Mouse (Mus musculus) intestine, postnatal 0 days (tissue): ENCODE measurements at regions not wholly inside any gene's neighbourhood (a gene's known extent, or its start where the extent isn't known, plus 50 kb on each side); places are given as distances from the start of the nearest gene placed in this dataset.
A peak's percentile ranks its signal among the peaks of the same experiment; 100 is the strongest.

Experiments used
- ATAC-seq: fragments of 200-750 bp; cut with Nextera tagmentation; 2 replicates; pipeline ENCODE4 v1.8.0; 2017; ENCODE audit warnings: mild to moderate bottlenecking, moderate TSS enrichment, moderate library complexity
- H3K27ac ChIP-seq: fragments of 300-500 bp; sonication (generic); 2 replicates; pipeline ENCODE4 v1.5.1; 2014; ENCODE audit warnings: mild to moderate bottlenecking, low read depth, low read length, moderate library complexity
- H3K27me3 ChIP-seq: fragments of 300-500 bp; sonication (generic); replicated peaks from 2 replicates; pipeline ENCODE4 v1.6.1; 2014; ENCODE audit warnings: low read length, mixed read lengths; ENCODE audit not compliant: control insufficient read depth, insufficient read depth
- H3K36me3 ChIP-seq: fragments of 300-500 bp; sonication (generic); 2 replicates; pipeline ENCODE4 v1.6.1; 2014; ENCODE audit warnings: mild to moderate bottlenecking, moderate library complexity; ENCODE audit not compliant: control insufficient read depth, insufficient read depth
- H3K4me1 ChIP-seq: fragments of 300-500 bp; sonication (generic); replicated peaks from 2 replicates; pipeline ENCODE4 v1.6.1; 2014; ENCODE audit warnings: antibody characterized with exemption, low read length, mixed read lengths; ENCODE audit not compliant: control insufficient read depth, insufficient read depth
- H3K4me2 ChIP-seq: fragments of 300-500 bp; sonication (generic); replicated peaks from 2 replicates; pipeline ENCODE4 v1.6.1; 2014; ENCODE audit warnings: low read depth, mild to moderate bottlenecking, moderate library complexity
- H3K4me3 ChIP-seq: fragments of 300-500 bp; sonication (generic); 2 replicates; pipeline ENCODE4 v1.5.1; 2014; ENCODE audit warnings: low read depth, low read length
- H3K9ac ChIP-seq: fragments of 300-500 bp; sonication (generic); 2 replicates; pipeline ENCODE4 v1.6.1; 2014; ENCODE audit warnings: mild to moderate bottlenecking, low read depth, low read length
- H3K9me3 ChIP-seq: fragments of 300-500 bp; sonication (generic); 2 replicates; pipeline ENCODE4 v1.6.1; 2016; ENCODE audit warnings: mixed run types; ENCODE audit not compliant: control insufficient read depth
- CTCF ChIP-seq: sonication (generic); IDR thresholded peaks from 2 replicates; pipeline ENCODE4 v1.5.1; 2016; ENCODE audit warnings: low read depth, mild to moderate bottlenecking, control low read depth, antibody characterized with exemption, moderate library complexity
- WGBS: fragments of 180-500 bp; shearing (Covaris S2); extraction: QIAGEN DNeasy Blood & Tissue Kit; methylation state at CpG from one replicate; pipeline ENCODE4 v1.1.7; 2014; 5-methylcytosine and 5-hydroxymethylcytosine counted together

- 23% methylated on average over 6 of the region's 6 CpGs for WGBS
- Histone ChIP-seq H3K36me3 (no peaks in the 10 kb centered on the region), H3K9ac (no peak overlapping the region), H3K4me2 (no peak overlapping the region), H3K27ac (peak overlapping the region; percentile 74), H3K4me1 (peaks cover 9% of the 10 kb centered on the region), H3K27me3 (no peaks in the 10 kb centered on the region), H3K4me3 (no peak overlapping the region), H3K9me3 (no peaks in the 10 kb centered on the region)
- peak; percentile 86 for ATAC-seq
- TF ChIP-seq CTCF, result no peak
Measured at GRCm38 (mm10) chr12:25190360-25190759, 93.4 kb upstream of the Id2 start.

- WGBS, result 36% methylated on average over 16 of the region's 16 CpGs
- no peaks in the 10 kb centered on the region for H3K36me3 ChIP-seq
- H3K4me2 ChIP-seq, result 0 out of 2 replicates have a peak overlapping the region, but pooled peaks have one; percentile 13
- H3K27me3 ChIP-seq, result no peaks in the 10 kb centered on the region
- peaks cover 9% of the 10 kb centered on the region for H3K4me1 ChIP-seq
- no peaks in the 10 kb centered on the region for H3K9me3 ChIP-seq
- TF ChIP-seq CTCF, result no peak
- ATAC-seq, result peak; percentile 78
- H3K4me3 ChIP-seq, result no peak overlapping the region
- no peak overlapping the region for H3K27ac ChIP-seq
- no peak overlapping the region for H3K9ac ChIP-seq
Measured at GRCm38 (mm10) chr12:25189174-25189761, 92.3 kb upstream of the Id2 start.

- H3K9me3 ChIP-seq, result no peaks in the 10 kb centered on the region
- H3K27me3 ChIP-seq, result no peaks in the 10 kb centered on the region
- no peak overlapping the region for H3K4me2 ChIP-seq
- 64% methylated on average over 3 of the region's 3 CpGs for WGBS
- H3K36me3 ChIP-seq, result no peaks in the 10 kb centered on the region
- H3K9ac ChIP-seq, result no peak overlapping the region
- no peak overlapping the region for H3K4me3 ChIP-seq
- TF ChIP-seq CTCF, result no peak
- ATAC-seq, result no peak
- H3K4me1 ChIP-seq, result peaks cover 9% of the 10 kb centered on the region
- no peak overlapping the region for H3K27ac ChIP-seq
Measured at GRCm38 (mm10) chr12:25188556-25188955, 91.6 kb upstream of the Id2 start.

- no peaks in the 10 kb centered on the region for H3K9me3 ChIP-seq
- no peak overlapping the region for H3K27ac ChIP-seq
- H3K4me3 ChIP-seq, result no peak overlapping the region
- peaks cover 9% of the 10 kb centered on the region for H3K4me1 ChIP-seq
- TF ChIP-seq CTCF, result no peak
- H3K27me3 ChIP-seq, result no peaks in the 10 kb centered on the region
- no peaks in the 10 kb centered on the region for H3K36me3 ChIP-seq
- no peak overlapping the region for H3K4me2 ChIP-seq
- no peak for ATAC-seq
- no peak overlapping the region for H3K9ac ChIP-seq
- 72% methylated on average over 3 of the region's 3 CpGs for WGBS
Measured at GRCm38 (mm10) chr12:25187216-25187615, 90.3 kb upstream of the Id2 start.

- H3K9me3 ChIP-seq, result no peaks in the 10 kb centered on the region
- no peak overlapping the region for H3K27ac ChIP-seq
- ATAC-seq, result no peak; the same call in 1 of the 2 replicates
- H3K4me3 ChIP-seq, result no peak overlapping the region
- 69% methylated on average over 4 of the region's 4 CpGs for WGBS
- no peaks in the 10 kb centered on the region for H3K4me1 ChIP-seq
- no peak overlapping the region for H3K9ac ChIP-seq
- no peak for TF ChIP-seq CTCF
- H3K4me2 ChIP-seq, result no peak overlapping the region
- no peaks in the 10 kb centered on the region for H3K27me3 ChIP-seq
- H3K36me3 ChIP-seq, result no peaks in the 10 kb centered on the region
Measured at GRCm38 (mm10) chr12:25182680-25183079, 85.7 kb upstream of the Id2 start.

- H3K4me1 ChIP-seq, result no peaks in the 10 kb centered on the region
- H3K9ac ChIP-seq, result no peak overlapping the region
- no peak overlapping the region for H3K4me2 ChIP-seq
- no peak overlapping the region for H3K4me3 ChIP-seq
- no peak overlapping the region for H3K27ac ChIP-seq
- no peak for TF ChIP-seq CTCF
- WGBS, result 70% methylated on average over 8 of the region's 8 CpGs
- no peaks in the 10 kb centered on the region for H3K9me3 ChIP-seq
- no peaks in the 10 kb centered on the region for H3K36me3 ChIP-seq
- no peak for ATAC-seq
- no peaks in the 10 kb centered on the region for H3K27me3 ChIP-seq
Measured at GRCm38 (mm10) chr12:25181317-25181716, 84.4 kb upstream of the Id2 start.

- no peaks in the 10 kb centered on the region for H3K36me3 ChIP-seq
- no peak overlapping the region for H3K4me2 ChIP-seq
- ATAC-seq, result no peak
- no peak overlapping the region for H3K9ac ChIP-seq
- 100% methylated on average over 1 of the region's 1 CpGs for WGBS
- no peaks in the 10 kb centered on the region for H3K4me1 ChIP-seq
- no peaks in the 10 kb centered on the region for H3K27me3 ChIP-seq
- no peak overlapping the region for H3K4me3 ChIP-seq
- TF ChIP-seq CTCF, result peak; percentile 58
- H3K27ac ChIP-seq, result no peak overlapping the region
- no peaks in the 10 kb centered on the region for H3K9me3 ChIP-seq
Measured at GRCm38 (mm10) chr12:25180861-25181260, 83.9 kb upstream of the Id2 start.
